In the genomic region with DNA sequence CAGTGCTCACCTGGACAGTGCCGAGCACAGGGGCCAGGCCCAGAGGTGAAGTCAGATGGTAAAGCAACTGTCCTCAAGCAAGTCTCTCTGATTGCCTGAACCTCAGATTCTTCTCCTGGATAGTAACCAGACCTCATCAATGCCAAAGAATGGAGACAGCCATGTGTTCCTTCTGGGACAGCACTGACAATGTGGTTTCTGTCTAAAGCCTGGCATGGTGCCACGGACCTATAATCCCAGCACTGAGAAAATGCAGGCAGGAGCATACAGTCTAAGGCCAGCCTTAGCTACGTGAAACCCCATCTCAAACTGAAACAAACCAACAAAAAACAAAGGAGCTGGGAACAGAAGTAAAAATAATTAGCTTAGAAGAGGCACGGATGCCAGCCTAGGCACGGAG, we compare ENCODE assay signal across 11 mouse cellular contexts. TPM values are rescaled to one million over a fixed set of nuclear protein-coding genes. Genes with fewer than 3 reads are reported as not detected.
A peak's percentile ranks its signal among the peaks of the same experiment; 100 is the strongest.
DNase-seq lines count a peak whose midpoint lies in the region; ATAC-seq and TF ChIP-seq lines count a peak whose summit lies in the region.
"Had no signal": no experiment of that assay in that cellular context is flagged by ENCODE, and none has a peak within 500 bp of the region (broad histone marks: within the 10 kb centered on the region; RNA-seq: fewer than 3 reads in every experiment).

No protein-coding gene starts in this region.

- no peak overlapping the region for H3K9ac ChIP-seq in heart, adult 2 months (ENCODE audit: low read depth, low read length)
- no peak overlapping the region for H3K9ac ChIP-seq in lung, embryonic 16.5 days (ENCODE audit: low read length)

- intact Hi-C loops in heart, postnatal 14 days (cut with DNase I): loop anchor here (5.0 kb wide), 1 partner anchor 217 kb away; a partner anchor contains a TSS
- intact Hi-C loops in heart, adult 2 months (cut with DNase I): no loop called here

- DNase-seq in heart, postnatal 14 days: peak; percentile 36 to 40
- no peak for DNase-seq in heart, adult 2 months
- DNase-seq in lung, postnatal 25 days (ENCODE audit: low spot score): no peak
- DNase-seq in cerebellum, adult 8-10 months: peak; percentile 69
- peak; percentile 33 for DNase-seq in layer of hippocampus, adult 9-11 months
- DNase-seq in embryo, embryonic 9.5 days (ENCODE audit: extremely low spot score): no peak
- DNase-seq in frontal cortex, postnatal 36 days (ENCODE audit: low spot score in 2 of 2): no peak
- DNase-seq: heart, adult 18-20 months; lung, postnatal 10 days had no signal

- no peak overlapping the region for H3K4me3 ChIP-seq in heart, adult 2 months
- H3K4me3 ChIP-seq in lung, embryonic 16.5 days (ENCODE audit: low read length): no peak overlapping the region
- H3K4me3 ChIP-seq: myocyte had no signal

- H3K27me3 ChIP-seq in heart, adult 2 months (ENCODE audit: control insufficient read depth, insufficient read depth, low read length): peaks cover 2% of the 10 kb centered on the region; the same call in 1 of the 2 replicates
- peaks cover 9% of the 10 kb centered on the region for H3K27me3 ChIP-seq in lung, embryonic 16.5 days (ENCODE audit: control insufficient read depth, insufficient read depth, low read depth, low read length)

- no peaks in the 10 kb centered on the region for H3K4me1 ChIP-seq in heart, adult 2 months (ENCODE audit: control insufficient read depth, insufficient read depth, low read length)
- H3K4me1 ChIP-seq in lung, embryonic 16.5 days (replicated peaks; ENCODE audit: control insufficient read depth, insufficient read depth, low read length): peaks cover 11% of the 10 kb centered on the region

- no peaks in the 10 kb centered on the region for H3K36me3 ChIP-seq in heart, adult 2 months (ENCODE audit: control insufficient read depth, insufficient read depth, low read length)
- no peaks in the 10 kb centered on the region for H3K36me3 ChIP-seq in lung, embryonic 16.5 days (ENCODE audit: control insufficient read depth, insufficient read depth, low read length)

- no peaks in the 10 kb centered on the region for H3K9me3 ChIP-seq in lung, embryonic 16.5 days (ENCODE audit: control insufficient read depth, low read length)

- ATAC-seq in lung, embryonic 16.5 days (ENCODE audit: low read depth): peak; percentile 39; the same call in 1 of the 2 replicates

- no peak for TF ChIP-seq EP300 in heart, adult 2 months (IDR thresholded peaks at IDR 0.05; ENCODE audit: insufficient read depth, low read depth, low read length)

- no peak for TF ChIP-seq CTCF in heart, adult 2 months (IDR thresholded peaks at IDR 0.05)

- TF ChIP-seq POLR2A in heart, adult 2 months (IDR thresholded peaks at IDR 0.05; ENCODE audit: insufficient read depth, low read depth, low read length): no peak

- no peaks in the 10 kb centered on the region for H3K79me2 ChIP-seq in heart, adult 2 months (replicated peaks; ENCODE audit: control insufficient read depth, insufficient read depth, low read length)

- WGBS in heart, adult 2 months: 64% methylated on average over 5 of the region's 5 CpGs
- WGBS in lung, embryonic 16.5 days: 78% methylated on average over 5 of the region's 5 CpGs

- H3K27ac ChIP-seq in heart, adult 2 months: no peak overlapping the region
- no peak overlapping the region for H3K27ac ChIP-seq in lung, embryonic 16.5 days (ENCODE audit: low read length)

- H3K4me2 ChIP-seq in lung, embryonic 16.5 days (ENCODE audit: low read depth, low read length): no peak overlapping the region

RNA-seq across cellular contexts. Expression of a gene that starts 31.4 kb away (rescaled TPM):
- total RNA-seq in heart, postnatal 14 days (2021): 10 to 100 TPM; 14.9 to 15.6 TPM
- 10 to 100 TPM; 10.8 to 12.5 TPM for total RNA-seq in heart, adult 2 months (2021)
- polyA plus RNA-seq in heart, adult 2 months (2012; rRNA removed): 14.2 and 21.0 TPM in 2 replicates
- 30.5 and 30.9 TPM in 2 replicates for polyA plus RNA-seq in lung, embryonic 16.5 days (2015; fragmentation: Nextera tagmentation; extraction: Ambion mirVana)

RNA-seq across cellular contexts. Expression of a gene that starts 33.5 kb away (rescaled TPM):
- total RNA-seq in heart, postnatal 14 days (2021): not detected
- total RNA-seq in heart, adult 2 months (2021): not detected
- polyA plus RNA-seq in heart, adult 2 months (2012; rRNA removed): 0.44 and 0.76 TPM in 2 replicates
- not detected in 2 replicates for polyA plus RNA-seq in lung, embryonic 16.5 days (2015; fragmentation: Nextera tagmentation; extraction: Ambion mirVana)
- total RNA-seq: heart, adult 18-20 months had no signal
- polyA plus RNA-seq: myocyte had no signal

RNA-seq across cellular contexts. Expression of a gene that starts 34.2 kb away (rescaled TPM):
- total RNA-seq in heart, postnatal 14 days (2021): 100 to 1,000 TPM in 1 of 2 experiments, 10 to 100 TPM in 1; 93.8 to 126 TPM
- total RNA-seq in heart, adult 2 months (2021): 10 to 100 TPM; 75.9 to 83.7 TPM
- 75.1 and 77.5 TPM in 2 replicates for polyA plus RNA-seq in heart, adult 2 months (2012; rRNA removed)
- polyA plus RNA-seq in lung, embryonic 16.5 days (2015; fragmentation: Nextera tagmentation; extraction: Ambion mirVana): 258 and 277 TPM in 2 replicates

RNA-seq across cellular contexts. Expression of a gene that starts 34.3 kb away (rescaled TPM):
- 1 to 10 TPM; 1.8 to 2.1 TPM for total RNA-seq in heart, postnatal 14 days (2021)
- total RNA-seq in heart, adult 2 months (2021): 1 to 10 TPM; 1.2 to 1.4 TPM
- polyA plus RNA-seq in heart, adult 2 months (2012; rRNA removed): 0.64 and 1.00 TPM in 2 replicates
- 1.8 and 2.3 TPM in 2 replicates for polyA plus RNA-seq in lung, embryonic 16.5 days (2015; fragmentation: Nextera tagmentation; extraction: Ambion mirVana)

Comparison
In these comparisons a context has a peak if more than half of its experiments do, and no peak if none do; other contexts are left out.
1. DNase-seq: peak in heart, postnatal 14 days (2 of 2), cerebellum, adult 8-10 months (single experiment) and layer of hippocampus, adult 9-11 months (single experiment); none in heart, adult 2 months (0 of 2), lung, postnatal 25 days (single experiment), embryo, embryonic 9.5 days (single experiment) and frontal cortex, postnatal 36 days (0 of 2).